17 mouse cellular contexts compared by ENCODE assay signal in genomic region chr4:25407842-25408241, GRCm38 (mm10).
A peak's percentile ranks its signal among the peaks of the same experiment; 100 is the strongest.
DNase-seq lines count a peak whose midpoint lies in the region; ATAC-seq lines count a peak whose summit lies in the region.
"Had no signal": no experiment of that assay in that cellular context is flagged by ENCODE, and none has a peak within 500 bp of the region (broad histone marks: within the 10 kb centered on the region; RNA-seq: fewer than 3 reads in every experiment).

No protein-coding gene starts in this region.

- H3K4me2 ChIP-seq in forebrain, embryonic 13.5 days: no peak overlapping the region
- H3K4me2 ChIP-seq in hindbrain, embryonic 14.5 days (replicated peaks): no peak overlapping the region; the same call in 1 of the 2 replicates
- no peak overlapping the region for H3K4me2 ChIP-seq in midbrain, embryonic 15.5 days
- no peak overlapping the region for H3K4me2 ChIP-seq in liver, embryonic 12.5 days
- H3K4me2 ChIP-seq: heart, embryonic 15.5 days; lung, embryonic 14.5 days; stomach, embryonic 15.5 days had no signal

- H3K27me3 ChIP-seq in forebrain, embryonic 13.5 days: no peaks in the 10 kb centered on the region
- H3K27me3 ChIP-seq in hindbrain, embryonic 14.5 days (ENCODE audit: control insufficient read depth, insufficient read depth, low read length): no peaks in the 10 kb centered on the region
- H3K27me3 ChIP-seq in midbrain, embryonic 15.5 days (replicated peaks): no peaks in the 10 kb centered on the region
- no peaks in the 10 kb centered on the region for H3K27me3 ChIP-seq in liver, embryonic 12.5 days (replicated peaks)
- H3K27me3 ChIP-seq: heart, embryonic 15.5 days; Patski; stomach, embryonic 15.5 days had no signal

- DNase-seq in embryo, embryonic 10.5 days (ENCODE audit: low spot score): peak; percentile 11
- no peak for DNase-seq in hindbrain, embryonic 14.5 days (ENCODE audit: low spot score)
- DNase-seq in frontal cortex, postnatal 25 days (ENCODE audit: low spot score in 2 of 2): no peak
- no peak for DNase-seq in left cerebral cortex, postnatal 25 days (ENCODE audit: low spot score in 2 of 2)
- DNase-seq in lung, adult 18-20 months: no peak
- DNase-seq: B cell, adult 2 months; cerebellum, adult 18-20 months; heart, adult 18-20 months; lung, embryonic 14.5 days had no signal

- H3K4me3 ChIP-seq in forebrain, embryonic 13.5 days: no peak overlapping the region
- no peak overlapping the region for H3K4me3 ChIP-seq in hindbrain, embryonic 14.5 days (replicated peaks; ENCODE audit: low read length)
- H3K4me3 ChIP-seq in midbrain, embryonic 15.5 days: no peak overlapping the region
- H3K4me3 ChIP-seq in liver, embryonic 12.5 days: no peak overlapping the region
- H3K4me3 ChIP-seq: heart, embryonic 15.5 days; left cerebral cortex, adult 2 months; myocyte; stomach, embryonic 15.5 days had no signal

- intact Hi-C loops in left cerebral cortex, postnatal 25 days (cut with DNase I): no loop called here

- H3K9ac ChIP-seq in forebrain, embryonic 13.5 days: no peak overlapping the region
- H3K9ac ChIP-seq in hindbrain, embryonic 14.5 days: no peak overlapping the region
- H3K9ac ChIP-seq in midbrain, embryonic 15.5 days: no peak overlapping the region
- H3K9ac ChIP-seq in liver, embryonic 12.5 days: no peak overlapping the region
- H3K9ac ChIP-seq: heart, embryonic 15.5 days; lung, embryonic 14.5 days; stomach, embryonic 15.5 days had no signal

- H3K27ac ChIP-seq in forebrain, embryonic 13.5 days: peak overlapping the region; percentile 87
- H3K27ac ChIP-seq in hindbrain, embryonic 14.5 days: peak overlapping the region; percentile 89
- peak overlapping the region; percentile 92 for H3K27ac ChIP-seq in midbrain, embryonic 15.5 days
- no peak overlapping the region for H3K27ac ChIP-seq in liver, embryonic 12.5 days
- H3K27ac ChIP-seq: heart, embryonic 15.5 days; stomach, embryonic 15.5 days had no signal

- H3K36me3 ChIP-seq in forebrain, embryonic 13.5 days (ENCODE audit: poor library complexity, severe bottlenecking): no peaks in the 10 kb centered on the region
- no peaks in the 10 kb centered on the region for H3K36me3 ChIP-seq in hindbrain, embryonic 14.5 days (replicated peaks; ENCODE audit: control insufficient read depth, insufficient read depth)
- no peaks in the 10 kb centered on the region for H3K36me3 ChIP-seq in midbrain, embryonic 15.5 days (replicated peaks)
- no peaks in the 10 kb centered on the region for H3K36me3 ChIP-seq in liver, embryonic 12.5 days
- H3K36me3 ChIP-seq: heart, embryonic 15.5 days; stomach, embryonic 15.5 days had no signal

- WGBS in forebrain, embryonic 13.5 days: 11% methylated on average over 4 of the region's 4 CpGs
- WGBS in hindbrain, embryonic 14.5 days: 13% methylated on average over 4 of the region's 4 CpGs
- WGBS in midbrain, embryonic 15.5 days: 4% methylated on average over 4 of the region's 4 CpGs
- 57% methylated on average over 4 of the region's 4 CpGs for WGBS in liver, embryonic 12.5 days (ENCODE audit: insufficient replicate concordance)

- ATAC-seq in forebrain, embryonic 13.5 days: peak; percentile 33; the same call in 1 of the 2 replicates
- no peak for ATAC-seq in hindbrain, embryonic 14.5 days (ENCODE audit: low FRiP score)
- peak; percentile 55; the same call in 1 of the 2 replicates for ATAC-seq in midbrain, embryonic 15.5 days (replicated peaks)
- no peak for ATAC-seq in liver, embryonic 12.5 days
- ATAC-seq: Patski had no signal

- H3K4me1 ChIP-seq in forebrain, embryonic 13.5 days: peaks cover 31% of the 10 kb centered on the region
- H3K4me1 ChIP-seq in hindbrain, embryonic 14.5 days (replicated peaks; ENCODE audit: control insufficient read depth, insufficient read depth, low read length): peaks cover 29% of the 10 kb centered on the region
- H3K4me1 ChIP-seq in midbrain, embryonic 15.5 days: peaks cover 30% of the 10 kb centered on the region
- H3K4me1 ChIP-seq in liver, embryonic 12.5 days: no peaks in the 10 kb centered on the region
- H3K4me1 ChIP-seq: stomach, embryonic 15.5 days had no signal

- H3K9me3 ChIP-seq in forebrain, embryonic 13.5 days (replicated peaks): no peaks in the 10 kb centered on the region
- no peaks in the 10 kb centered on the region for H3K9me3 ChIP-seq in hindbrain, embryonic 14.5 days (ENCODE audit: control insufficient read depth, low read length)
- H3K9me3 ChIP-seq in midbrain, embryonic 15.5 days: no peaks in the 10 kb centered on the region
- no peaks in the 10 kb centered on the region for H3K9me3 ChIP-seq in liver, embryonic 12.5 days (replicated peaks)
- H3K9me3 ChIP-seq: heart, embryonic 15.5 days; stomach, embryonic 15.5 days had no signal

Comparison
In these comparisons a context has a peak if more than half of its experiments do, and no peak if none do; other contexts are left out.
1. ATAC-seq: peak in forebrain, embryonic 13.5 days (single experiment) and midbrain, embryonic 15.5 days (single experiment); none in hindbrain, embryonic 14.5 days (single experiment) and liver, embryonic 12.5 days (single experiment).